Mouse (Mus musculus) heart, embryonic 11.5 days (tissue): Measurements from ENCODE around the gene Adam6a. TPM values are rescaled to one million over a fixed set of nuclear protein-coding genes. Genes with fewer than 3 reads are reported as not detected.
"Not testable (repeated sequence)": the region's sequence is repeated elsewhere in the genome, so short reads cannot be mapped to it uniquely, and the experiment has no call there.

Source experiments
- ATAC-seq: fragments of 200-750 bp; cut with Nextera tagmentation; replicated peaks from 2 replicates; pipeline ENCODE4 v1.8.0; 2017; ENCODE audit warnings: moderate library complexity; ENCODE audit not compliant: insufficient number of reproducible peaks, low FRiP score, low TSS enrichment
- H3K27ac ChIP-seq: fragments of 300-500 bp; sonication (generic); 2 replicates; pipeline ENCODE4 v1.5.1; 2014; ENCODE audit warnings: mild to moderate bottlenecking, low read depth, low read length
- H3K27me3 ChIP-seq: fragments of 300-500 bp; sonication (generic); 2 replicates; pipeline ENCODE4 v1.6.1; 2014; ENCODE audit warnings: mild to moderate bottlenecking, low read length, mixed read lengths; ENCODE audit not compliant: control insufficient read depth, insufficient read depth
- H3K36me3 ChIP-seq: fragments of 300-500 bp; sonication (generic); 2 replicates; pipeline ENCODE4 v1.6.1; 2014; ENCODE audit warnings: mild to moderate bottlenecking, low read length, moderate library complexity, mixed read lengths; ENCODE audit not compliant: control insufficient read depth, insufficient read depth
- H3K4me1 ChIP-seq: fragments of 300-500 bp; sonication (generic); 2 replicates; pipeline ENCODE4 v1.6.1; 2014; ENCODE audit warnings: low read length; ENCODE audit not compliant: control insufficient read depth, insufficient read depth
- H3K4me2 ChIP-seq: fragments of 300-500 bp; sonication (generic); 2 replicates; pipeline ENCODE4 v1.6.1; 2014; ENCODE audit warnings: mild to moderate bottlenecking, moderate library complexity
- H3K4me3 ChIP-seq: fragments of 300-500 bp; sonication (generic); 2 replicates; pipeline ENCODE4 v1.5.1; 2014; ENCODE audit warnings: low read depth, low read length
- H3K9ac ChIP-seq: fragments of 300-500 bp; sonication (generic); 2 replicates; pipeline ENCODE4 v1.6.1; 2014; ENCODE audit warnings: mild to moderate bottlenecking, low read depth, low read length, moderate library complexity
- H3K9me3 ChIP-seq: fragments of 300-500 bp; sonication (generic); replicated peaks from 2 replicates; pipeline ENCODE4 v1.6.1; 2016; ENCODE audit warnings: low read length; ENCODE audit not compliant: control insufficient read depth
- WGBS: fragments of 180-500 bp; shearing (Covaris S2); extraction: QIAGEN DNeasy Blood & Tissue Kit; methylation state at CpG from one replicate; pipeline ENCODE4 v1.1.7; 2014; ENCODE audit not compliant: insufficient replicate concordance; 5-methylcytosine and 5-hydroxymethylcytosine counted together
- polyA plus RNA-seq: library from polyadenylated mRNA; unstranded; fragments of >200 nt; fragmentation: Nextera tagmentation; extraction: Ambion mirVana; gene quantifications from 2 replicates; pipeline ENCODE4 v1.2.1, GENCODE M21; 2014

Gene Adam6a
- not detected in 2 replicates for polyA plus RNA-seq

- not testable (repeated sequence) for H3K4me2 ChIP-seq, H3K4me3 ChIP-seq
- no CpG with 5 or more reads among the region's 1 CpGs for WGBS
Observed at GRCm38 (mm10) chr12:113543608-113544007, at the start of gene Adam6a. Gene Adam6a, plus strand, starts transcription at chr12:113543908.

DNA sequence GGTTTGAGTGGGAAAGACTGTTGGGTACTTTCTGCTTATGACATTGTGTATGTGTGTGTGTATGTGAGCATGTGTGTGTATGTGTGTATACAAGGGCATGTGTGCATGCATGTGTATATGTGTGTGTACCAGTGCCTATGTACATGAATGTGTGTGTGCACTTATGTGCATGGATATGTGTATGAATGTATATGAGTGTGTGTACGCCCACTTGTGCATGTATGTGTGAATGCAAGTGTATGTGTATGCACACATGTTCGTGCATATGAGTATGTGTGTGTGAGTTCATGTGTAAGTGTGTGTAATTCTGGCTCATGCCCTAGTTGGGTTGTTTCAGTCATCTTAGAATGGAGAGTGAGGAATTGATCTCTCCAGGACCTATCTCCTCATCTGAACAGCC is 17.8 kb upstream of the Adam6a start:
- no peaks in the 10 kb centered on the region for H3K27me3 ChIP-seq
- H3K9me3 ChIP-seq, result no peaks in the 10 kb centered on the region
- ATAC-seq, result no peak
- H3K36me3 ChIP-seq, result no peaks in the 10 kb centered on the region
- H3K4me2 ChIP-seq, result no peak overlapping the region
- 68% methylated on average over 2 of the region's 2 CpGs for WGBS
- no peak overlapping the region for H3K4me3 ChIP-seq
- no peak overlapping the region for H3K9ac ChIP-seq
- H3K27ac ChIP-seq, result no peak overlapping the region
- H3K4me1 ChIP-seq, result no peaks in the 10 kb centered on the region

More at GRCm38 (mm10) chr12:113543608-113544007, at the start of gene Adam6a:
- not testable (repeated sequence) for H3K4me1 ChIP-seq, H3K9me3 ChIP-seq, H3K9ac ChIP-seq, H3K27me3 ChIP-seq, H3K36me3 ChIP-seq, ATAC-seq, H3K27ac ChIP-seq

DNA sequence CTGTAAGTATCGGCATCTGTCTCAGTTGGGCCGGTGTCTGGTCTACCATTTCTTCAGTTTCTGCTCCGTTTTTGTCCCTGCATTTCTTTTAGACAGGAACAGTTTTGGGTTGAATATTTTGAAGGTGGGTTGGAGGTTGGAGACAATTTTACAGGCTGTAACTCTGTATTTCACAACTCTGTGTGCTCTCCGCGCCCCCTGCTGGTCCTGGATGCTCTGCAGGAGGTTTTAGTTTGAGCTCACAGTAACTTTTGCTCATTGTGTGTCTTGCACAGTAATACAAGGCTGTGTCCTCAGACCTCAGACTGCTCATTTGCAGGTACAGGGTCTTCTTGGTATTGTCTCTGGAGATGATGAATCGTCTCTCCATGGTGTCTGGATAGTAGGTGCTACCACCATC is 34.5 kb downstream of the Adam6a start:
- H3K27me3 ChIP-seq, result no peaks in the 10 kb centered on the region
- H3K4me3 ChIP-seq, result no peak overlapping the region
- ATAC-seq, result no peak
- H3K4me1 ChIP-seq, result no peaks in the 10 kb centered on the region
- H3K4me2 ChIP-seq, result no peak overlapping the region
- 48% methylated on average over 6 of the region's 6 CpGs for WGBS
- no peaks in the 10 kb centered on the region for H3K36me3 ChIP-seq
- no peaks in the 10 kb centered on the region for H3K9me3 ChIP-seq
- no peak overlapping the region for H3K27ac ChIP-seq
- H3K9ac ChIP-seq, result no peak overlapping the region

GRCm38 (mm10) chr12:113588001-113588400 is 44.3 kb downstream of the Adam6a start:
- 50% methylated on average over 1 of the region's 1 CpGs for WGBS
- no peak overlapping the region for H3K4me2 ChIP-seq
- H3K9me3 ChIP-seq, result no peaks in the 10 kb centered on the region
- H3K27ac ChIP-seq, result no peak overlapping the region
- no peak for ATAC-seq
- H3K9ac ChIP-seq, result no peak overlapping the region
- no peaks in the 10 kb centered on the region for H3K4me1 ChIP-seq
- no peaks in the 10 kb centered on the region for H3K27me3 ChIP-seq
- H3K36me3 ChIP-seq, result no peaks in the 10 kb centered on the region
- H3K4me3 ChIP-seq, result no peak overlapping the region

Other genes starting within 250 kb of the Adam6a start
- not detected in 2 replicates for gene Adam6b, start 54.4 kb upstream of the Adam6a start, polyA plus RNA-seq